Comparison of ENCODE assay signal across 18 mouse cellular contexts in genomic region chr4:76089866-76090265, GRCm38 (mm10).
DNase-seq lines count a peak whose midpoint lies in the region; ATAC-seq and TF ChIP-seq lines count a peak whose summit lies in the region.
"Had no signal": no experiment of that assay in that cellular context is flagged by ENCODE, and none has a peak within 500 bp of the region (broad histone marks: within the 10 kb centered on the region; RNA-seq: fewer than 3 reads in every experiment).

No protein-coding gene starts in this region.

- H3K27ac ChIP-seq in embryonic facial prominence, embryonic 14.5 days (replicated peaks; ENCODE audit: low read depth, low read length): no peak overlapping the region
- H3K27ac ChIP-seq in embryonic facial prominence, embryonic 10.5 days (replicated peaks): no peak overlapping the region
- H3K27ac ChIP-seq in cerebellum, adult 2 months (ENCODE audit: insufficient read depth, low read length): no peak overlapping the region
- H3K27ac ChIP-seq in midbrain, embryonic 16.5 days (ENCODE audit: low read length): no peak overlapping the region
- H3K27ac ChIP-seq: embryonic facial prominence, embryonic 12.5 days; heart, adult 2 months; limb, embryonic 13.5 days; liver, embryonic 13.5 days; lung, embryonic 15.5 days; midbrain, embryonic 12.5 days had no signal

- H3K9me3 ChIP-seq in embryonic facial prominence, embryonic 14.5 days (ENCODE audit: control insufficient read depth, low read length): no peaks in the 10 kb centered on the region
- no peaks in the 10 kb centered on the region for H3K9me3 ChIP-seq in embryonic facial prominence, embryonic 10.5 days
- no peaks in the 10 kb centered on the region for H3K9me3 ChIP-seq in midbrain, embryonic 16.5 days (replicated peaks; ENCODE audit: control insufficient read depth, low read length, poor library complexity, severe bottlenecking)
- H3K9me3 ChIP-seq: embryonic facial prominence, embryonic 12.5 days; limb, embryonic 13.5 days; liver, embryonic 13.5 days; lung, embryonic 15.5 days; midbrain, embryonic 12.5 days had no signal

- H3K4me1 ChIP-seq in embryonic facial prominence, embryonic 14.5 days (ENCODE audit: control insufficient read depth, insufficient read depth, low read length): no peaks in the 10 kb centered on the region
- no peaks in the 10 kb centered on the region for H3K4me1 ChIP-seq in embryonic facial prominence, embryonic 10.5 days
- peaks cover 4% of the 10 kb centered on the region; the same call in 1 of the 2 replicates for H3K4me1 ChIP-seq in cerebellum, adult 2 months (ENCODE audit: control insufficient read depth, insufficient read depth, low read length)
- H3K4me1 ChIP-seq in midbrain, embryonic 16.5 days (ENCODE audit: control insufficient read depth, insufficient read depth, low read length): no peaks in the 10 kb centered on the region
- H3K4me1 ChIP-seq: embryonic facial prominence, embryonic 12.5 days; limb, embryonic 13.5 days; liver, embryonic 13.5 days; lung, embryonic 15.5 days; midbrain, embryonic 12.5 days had no signal

- no peaks in the 10 kb centered on the region for H3K27me3 ChIP-seq in embryonic facial prominence, embryonic 14.5 days (replicated peaks; ENCODE audit: control insufficient read depth, insufficient read depth, low read length)
- H3K27me3 ChIP-seq in embryonic facial prominence, embryonic 10.5 days (replicated peaks; ENCODE audit: low read depth, poor library complexity, severe bottlenecking): no peaks in the 10 kb centered on the region
- no peaks in the 10 kb centered on the region for H3K27me3 ChIP-seq in cerebellum, adult 2 months (ENCODE audit: control insufficient read depth, insufficient read depth, low read length)
- no peaks in the 10 kb centered on the region for H3K27me3 ChIP-seq in midbrain, embryonic 16.5 days (ENCODE audit: control insufficient read depth, insufficient read depth, low read depth, low read length)
- H3K27me3 ChIP-seq: embryonic facial prominence, embryonic 12.5 days; limb, embryonic 13.5 days; liver, embryonic 13.5 days; lung, embryonic 15.5 days; midbrain, embryonic 12.5 days had no signal

- TF ChIP-seq CTCF in cerebellum, adult 2 months (IDR thresholded peaks at IDR 0.05; ENCODE audit: borderline replicate concordance, insufficient read depth, low read depth, low read length): no peak

- no peak overlapping the region for H3K4me3 ChIP-seq in embryonic facial prominence, embryonic 14.5 days (ENCODE audit: low read depth, low read length)
- no peak overlapping the region for H3K4me3 ChIP-seq in embryonic facial prominence, embryonic 10.5 days
- H3K4me3 ChIP-seq in cerebellum, adult 2 months (replicated peaks; ENCODE audit: insufficient read depth, low read depth, low read length): no peak overlapping the region
- no peak overlapping the region for H3K4me3 ChIP-seq in midbrain, embryonic 16.5 days (ENCODE audit: low read depth, low read length)
- H3K4me3 ChIP-seq: embryonic facial prominence, embryonic 12.5 days; heart, adult 2 months; limb, embryonic 13.5 days; liver, embryonic 13.5 days; lung, embryonic 15.5 days; midbrain, embryonic 12.5 days had no signal

- ATAC-seq in embryonic facial prominence, embryonic 14.5 days (ENCODE audit: low read depth): no peak; the same call in 1 of the 2 replicates
- ATAC-seq in midbrain, embryonic 16.5 days: no peak
- ATAC-seq: forebrain, postnatal 0 days had no signal

- DNase-seq in embryonic facial prominence, embryonic 14.5 days (ENCODE audit: low spot score): peak; percentile 7
- no peak for DNase-seq in embryonic facial prominence, embryonic 10.5 days (ENCODE audit: low spot score)
- DNase-seq in kidney, adult 9 months: peak; percentile 14
- no peak for DNase-seq in kidney, postnatal 10 days
- peak; percentile 26 to 46 for DNase-seq in cerebellum, adult 2 months
- peak; percentile 27 for DNase-seq in cerebellum, postnatal 25 days
- DNase-seq in urinary bladder, postnatal 10 days (ENCODE audit: low spot score): no peak
- DNase-seq: B cell, adult 2 months; forebrain, postnatal 0 days; kidney, adult 11 months; liver, embryonic 13.5 days; thymus, postnatal 36 days had no signal

- peaks cover 44% of the 10 kb centered on the region for H3K36me3 ChIP-seq in embryonic facial prominence, embryonic 14.5 days (ENCODE audit: control insufficient read depth, insufficient read depth, low read length)
- H3K36me3 ChIP-seq in embryonic facial prominence, embryonic 10.5 days (replicated peaks): peaks cover 14% of the 10 kb centered on the region; the same call in 1 of the 2 replicates
- peaks cover 3% of the 10 kb centered on the region; the same call in 1 of the 2 replicates for H3K36me3 ChIP-seq in midbrain, embryonic 16.5 days (ENCODE audit: control insufficient read depth, insufficient read depth, low read length)
- H3K36me3 ChIP-seq: liver, embryonic 13.5 days; lung, embryonic 15.5 days; midbrain, embryonic 12.5 days had no signal

- no peak overlapping the region for H3K9ac ChIP-seq in embryonic facial prominence, embryonic 14.5 days (ENCODE audit: low read depth, low read length)
- H3K9ac ChIP-seq in midbrain, embryonic 16.5 days (ENCODE audit: low read depth, low read length): no peak overlapping the region
- H3K9ac ChIP-seq: embryonic facial prominence, embryonic 12.5 days; forebrain, postnatal 0 days; limb, embryonic 13.5 days; liver, embryonic 13.5 days; lung, embryonic 15.5 days; midbrain, embryonic 12.5 days had no signal

- TF ChIP-seq POLR2A in cerebellum, adult 2 months (IDR thresholded peaks at IDR 0.05; ENCODE audit: borderline replicate concordance, insufficient read depth, low read length): no peak

- H3K4me2 ChIP-seq in embryonic facial prominence, embryonic 14.5 days (ENCODE audit: low read depth, low read length): no peak overlapping the region
- H3K4me2 ChIP-seq in midbrain, embryonic 16.5 days (ENCODE audit: low read length): no peak overlapping the region
- H3K4me2 ChIP-seq: embryonic facial prominence, embryonic 12.5 days; limb, embryonic 13.5 days; liver, embryonic 13.5 days; lung, embryonic 15.5 days; midbrain, embryonic 12.5 days had no signal

Comparison
In these comparisons a context has a peak if more than half of its experiments do, and no peak if none do; other contexts are left out.
1. DNase-seq: peak in embryonic facial prominence, embryonic 14.5 days (single experiment), kidney, adult 9 months (single experiment), cerebellum, adult 2 months (2 of 2) and cerebellum, postnatal 25 days (2 of 2); none in embryonic facial prominence, embryonic 10.5 days (single experiment), kidney, postnatal 10 days (single experiment) and urinary bladder, postnatal 10 days (single experiment).